Mouse (Mus musculus) megakaryocyte, embryonic 14.5 days (primary cell): ENCODE measurements around the gene Copa.

Experiments used
- FLI1 ChIP-seq: IDR thresholded peaks from 2 replicates; pipeline ENCODE4 v1.6.1; 2012; ENCODE audit warnings: low read length, inconsistent platforms, mixed read lengths
- GATA1 ChIP-seq: IDR thresholded peaks from 3 replicates; pipeline ENCODE4 v1.6.1; 2012; ENCODE audit warnings: mixed read lengths, low read length, inconsistent platforms, borderline replicate concordance

DNA sequence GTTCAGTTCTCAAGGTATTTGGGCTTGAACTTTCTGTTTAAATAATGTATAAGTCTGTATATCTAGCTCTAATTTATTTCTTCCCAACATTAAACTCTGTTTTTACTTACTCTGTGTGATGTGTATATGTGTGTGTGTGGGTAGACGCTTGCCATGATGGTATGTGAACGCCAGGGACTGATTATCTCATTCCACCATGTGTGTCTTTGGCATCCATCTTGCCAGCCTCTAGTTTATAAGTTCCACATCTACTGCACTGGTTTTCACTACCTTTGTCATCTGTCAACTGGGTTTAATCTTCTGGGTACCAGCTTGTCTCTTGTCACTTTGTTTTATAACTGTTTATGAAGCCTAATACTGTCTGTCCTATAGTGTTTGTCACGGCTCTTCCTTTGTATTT, 73.2 kb downstream of the Copa start:
- TF ChIP-seq GATA1 = no peak
- no peak for TF ChIP-seq FLI1
